Mouse (Mus musculus): ENCODE measurements around the gene H2-D1. TPM values are rescaled to one million over a fixed set of nuclear protein-coding genes. Genes with fewer than 3 reads are reported as not detected.

Gene H2-D1
- total RNA-seq, 2 experiments from 2014 or later = 34.3 to 40.7 TPM

DNA sequence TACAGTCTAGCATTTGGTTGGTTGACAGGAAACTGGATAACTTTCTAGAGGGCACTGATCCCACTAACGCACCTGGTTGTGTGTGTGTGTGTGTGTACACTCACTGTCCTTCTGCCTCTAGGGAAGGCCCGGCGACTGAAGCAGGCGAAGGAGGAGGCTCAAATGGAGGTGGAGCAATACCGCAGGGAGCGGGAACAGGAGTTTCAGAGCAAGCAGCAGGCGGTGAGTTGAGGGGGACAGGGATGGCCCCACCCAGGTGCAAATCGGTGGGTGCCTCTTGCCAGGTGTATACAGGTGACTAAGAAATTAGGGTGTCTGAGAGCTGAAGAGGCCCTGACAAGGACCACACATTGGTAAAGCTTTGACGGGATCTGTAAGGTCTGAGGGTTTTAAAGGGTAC, 25.5 kb upstream of the H2-D1 start:
- DNase-seq = no peak
- intact Hi-C loops (cut with DNase I; ENCODE audit: low total_unique reads) = no loop called here

DNA sequence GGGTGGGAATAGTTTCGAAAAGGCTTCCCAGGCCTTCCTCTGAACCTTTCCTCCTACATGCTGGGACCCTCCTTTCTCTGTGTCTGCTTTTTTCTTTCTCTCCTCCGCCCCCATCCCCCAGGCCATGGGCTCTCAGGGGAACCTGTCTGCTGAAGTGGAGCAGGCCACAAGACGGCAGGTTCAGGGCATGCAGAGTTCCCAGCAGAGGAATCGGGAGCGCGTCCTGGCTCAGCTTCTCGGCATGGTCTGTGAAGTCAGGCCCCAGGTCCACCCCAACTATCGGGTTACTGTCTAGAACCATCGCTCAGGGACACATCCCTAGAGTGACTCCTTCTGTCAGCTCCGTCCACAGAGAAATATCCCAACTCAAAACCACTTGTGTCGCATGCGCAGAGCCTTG, 25.0 kb upstream of the H2-D1 start:
- intact Hi-C loops (cut with DNase I; ENCODE audit: low total_unique reads) = no loop called here
- no peak for DNase-seq

DNA sequence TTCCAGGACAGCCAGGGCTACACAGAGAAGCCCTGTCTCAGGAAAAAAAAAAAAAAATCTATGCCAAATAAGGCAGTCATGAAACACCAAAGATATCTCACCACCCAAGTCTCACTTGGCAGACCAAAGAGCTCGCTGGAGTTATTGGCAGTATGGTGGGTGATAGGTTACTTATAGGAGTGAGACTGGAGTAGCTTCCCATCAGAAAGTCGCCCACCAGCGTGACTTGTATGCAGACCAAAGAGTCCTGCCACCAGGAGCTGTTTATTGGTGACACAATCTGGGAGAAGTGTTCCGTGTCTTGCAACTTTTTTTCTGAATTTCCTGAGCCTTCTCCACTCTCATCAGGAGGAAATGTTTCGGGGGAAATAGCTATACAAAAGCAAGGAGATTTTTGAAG, 22.8 kb upstream of the H2-D1 start:
- intact Hi-C loops (cut with DNase I; ENCODE audit: low total_unique reads) = no loop called here
- DNase-seq = no peak

DNA sequence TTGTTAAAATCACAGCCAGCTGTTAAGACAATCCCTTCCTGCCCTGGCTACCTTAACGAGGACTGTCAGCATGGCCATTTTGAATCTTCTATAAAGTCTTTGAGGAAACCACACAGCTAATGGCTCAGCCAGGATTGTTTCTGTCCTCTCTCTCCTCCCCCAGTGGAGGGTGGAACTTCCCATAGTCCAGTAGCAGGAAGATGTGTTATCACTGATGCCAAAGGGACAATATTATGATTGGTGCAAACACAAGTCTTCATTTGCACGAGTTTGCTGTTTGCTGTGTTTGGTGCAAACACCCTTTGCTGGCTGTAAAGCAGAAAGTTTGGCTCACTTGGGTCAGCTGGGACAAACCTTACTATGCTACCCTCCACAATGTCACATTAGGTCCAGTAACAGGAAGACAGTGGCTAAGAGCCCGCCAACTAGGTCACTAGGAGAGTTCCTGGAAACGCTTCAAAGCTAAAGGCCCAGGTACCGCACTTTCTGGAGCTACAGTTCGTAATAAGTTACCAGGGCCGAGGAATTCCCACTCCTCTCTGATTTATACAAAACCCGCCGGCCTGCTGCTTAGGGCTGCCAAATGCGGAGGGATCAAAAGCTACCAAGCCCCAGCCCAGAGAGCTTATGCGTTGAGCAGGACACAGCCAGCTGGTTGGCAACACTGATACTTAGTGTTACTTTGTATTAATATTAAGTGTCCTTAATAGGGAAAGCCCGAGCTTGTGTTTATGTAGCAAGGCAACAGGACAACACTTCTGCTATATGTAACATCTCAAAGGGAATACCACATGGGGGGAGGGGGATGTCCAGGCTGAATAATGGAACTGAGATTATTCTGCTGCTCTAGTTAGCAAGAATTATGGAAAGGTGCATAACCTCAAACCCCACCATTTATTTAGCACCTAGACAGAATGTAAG, 21.9 kb upstream of the H2-D1 start:
- intact Hi-C loops (cut with DNase I; ENCODE audit: low total_unique reads) = no loop called here

DNA sequence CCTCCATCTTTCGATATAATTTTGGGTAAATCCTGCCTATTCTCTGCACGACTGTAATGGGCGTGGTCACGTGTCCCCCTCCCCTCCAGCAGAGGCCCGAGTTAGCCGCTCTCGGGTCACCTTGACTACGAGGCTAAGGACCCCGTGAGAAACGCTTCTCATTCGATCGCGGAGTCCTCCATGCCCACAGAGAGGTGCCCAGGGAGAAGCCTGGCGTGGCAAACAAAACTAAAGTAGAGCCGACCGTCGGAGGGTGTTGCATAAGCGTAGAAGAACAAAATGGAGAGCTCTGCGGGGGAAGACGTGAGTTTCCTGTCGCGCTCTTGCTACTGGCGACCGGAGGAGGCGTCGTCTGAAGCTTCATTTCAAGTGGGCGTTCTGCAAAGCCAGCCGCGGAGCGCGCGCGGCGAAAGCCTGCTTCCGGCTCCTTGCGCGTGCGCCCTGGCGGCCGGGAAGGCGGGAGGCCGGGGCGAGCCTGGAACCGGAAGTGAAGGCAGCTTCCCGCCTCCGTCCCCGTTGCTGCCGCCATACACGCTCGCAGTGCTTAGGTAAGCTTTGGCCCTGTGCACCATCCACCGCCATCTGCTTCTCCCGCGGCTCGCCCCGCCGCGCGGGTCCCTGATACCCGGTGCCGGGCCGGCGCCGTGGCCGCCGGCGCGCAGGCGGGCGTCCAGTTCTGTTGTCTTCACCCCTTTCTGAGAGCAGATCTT, 21.1 kb upstream of the H2-D1 start, which contains the start of gene Ddx39b:
TSS of gene Ddx39b (plus strand) at position 442 of the 710 bp plus-strand sequence.
- DNase-seq = peak; percentile 96
- intact Hi-C loops (cut with DNase I; ENCODE audit: low total_unique reads) = no loop called here

More for the DNA sequence above, 21.9 kb upstream of the H2-D1 start:
- no peak for DNase-seq

DNA sequence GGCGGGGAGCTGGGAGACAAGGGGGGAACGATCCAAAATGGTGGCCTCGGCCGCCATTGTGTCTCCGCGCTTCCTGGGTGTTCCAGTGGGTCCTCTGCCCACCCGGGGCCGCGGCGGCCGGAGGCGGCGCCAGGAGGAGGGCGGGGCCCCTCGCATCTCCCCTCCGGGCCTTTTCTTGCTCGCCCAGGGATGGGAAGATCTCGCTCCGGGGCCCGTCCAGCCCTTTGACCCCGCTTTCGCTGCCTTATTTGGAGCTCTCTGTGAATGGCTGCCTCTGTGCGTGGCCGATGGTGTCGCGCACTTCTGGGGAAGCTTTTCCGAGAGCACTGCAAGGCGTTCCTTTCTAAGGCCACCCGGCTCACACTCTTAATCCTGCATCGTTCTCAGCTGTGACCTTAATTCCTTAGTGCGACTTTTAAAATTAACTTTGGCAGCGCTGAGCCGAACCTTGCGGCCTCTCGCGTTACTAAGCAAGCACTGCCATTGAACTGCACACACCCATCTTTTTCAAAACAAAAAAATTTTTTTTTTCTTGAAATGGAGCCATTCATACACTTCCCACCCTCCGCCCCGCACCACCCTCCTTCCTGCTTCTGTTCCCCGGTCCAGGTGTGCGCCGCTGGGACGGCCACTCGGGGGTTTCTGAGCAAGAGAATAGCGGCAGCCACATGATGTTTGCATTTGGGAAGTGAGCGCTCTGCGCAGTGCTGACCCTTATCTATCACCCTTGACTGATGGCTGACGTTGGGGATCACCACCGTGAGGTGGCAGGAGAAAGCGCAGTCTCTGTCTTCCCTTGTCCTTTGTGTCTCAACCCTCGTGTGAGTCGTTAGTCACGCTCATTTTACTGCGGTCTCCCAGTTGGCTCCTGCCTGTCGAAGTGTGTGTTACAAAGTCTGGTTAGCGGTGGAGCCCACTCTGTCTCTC, 20.3 kb upstream of the H2-D1 start:
- DNase-seq = peak; percentile 61
- intact Hi-C loops (cut with DNase I; ENCODE audit: low total_unique reads) = no loop called here

DNA sequence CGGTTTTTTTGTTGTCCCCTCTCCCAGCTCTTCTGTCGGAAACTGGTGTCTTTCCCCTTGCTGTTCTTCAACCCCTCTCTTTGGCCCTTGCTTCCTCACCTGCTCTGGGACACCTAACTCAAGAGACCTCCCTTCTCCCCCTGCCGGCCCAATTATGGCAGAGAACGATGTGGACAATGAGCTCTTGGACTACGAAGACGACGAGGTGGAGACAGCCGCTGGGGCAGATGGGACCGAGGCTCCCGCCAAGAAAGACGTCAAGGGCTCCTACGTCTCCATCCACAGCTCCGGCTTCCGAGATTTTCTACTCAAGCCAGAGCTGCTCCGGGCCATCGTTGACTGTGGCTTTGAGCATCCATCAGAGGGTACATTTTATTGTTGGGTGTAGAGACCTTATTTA, 19.4 kb upstream of the H2-D1 start:
- intact Hi-C loops (cut with DNase I; ENCODE audit: low total_unique reads) = no loop called here

DNA sequence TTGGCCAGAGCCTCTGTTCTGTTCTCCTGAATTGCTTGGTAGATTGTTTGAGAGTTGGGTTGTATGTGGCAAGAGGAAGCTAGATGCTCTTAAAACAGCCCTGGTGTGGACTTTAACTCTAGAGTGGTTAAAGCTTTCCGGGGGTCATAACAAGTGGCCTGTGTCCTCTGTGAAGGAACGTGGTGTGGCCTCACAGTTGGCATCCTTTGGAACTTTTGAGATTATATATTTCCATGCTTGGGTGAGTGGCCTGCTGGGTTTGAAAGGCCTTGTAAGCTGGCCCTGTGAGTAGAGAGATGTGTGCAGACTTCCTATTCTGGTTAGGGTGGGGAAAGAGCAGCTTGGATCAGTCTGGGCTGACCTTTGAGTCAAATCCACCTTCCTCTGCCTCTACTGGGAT, 17.5 kb upstream of the H2-D1 start:
- intact Hi-C loops (cut with DNase I; ENCODE audit: low total_unique reads) = no loop called here
- no peak for DNase-seq

More for the DNA sequence above, 19.4 kb upstream of the H2-D1 start:
- DNase-seq = peak; percentile 64

DNA sequence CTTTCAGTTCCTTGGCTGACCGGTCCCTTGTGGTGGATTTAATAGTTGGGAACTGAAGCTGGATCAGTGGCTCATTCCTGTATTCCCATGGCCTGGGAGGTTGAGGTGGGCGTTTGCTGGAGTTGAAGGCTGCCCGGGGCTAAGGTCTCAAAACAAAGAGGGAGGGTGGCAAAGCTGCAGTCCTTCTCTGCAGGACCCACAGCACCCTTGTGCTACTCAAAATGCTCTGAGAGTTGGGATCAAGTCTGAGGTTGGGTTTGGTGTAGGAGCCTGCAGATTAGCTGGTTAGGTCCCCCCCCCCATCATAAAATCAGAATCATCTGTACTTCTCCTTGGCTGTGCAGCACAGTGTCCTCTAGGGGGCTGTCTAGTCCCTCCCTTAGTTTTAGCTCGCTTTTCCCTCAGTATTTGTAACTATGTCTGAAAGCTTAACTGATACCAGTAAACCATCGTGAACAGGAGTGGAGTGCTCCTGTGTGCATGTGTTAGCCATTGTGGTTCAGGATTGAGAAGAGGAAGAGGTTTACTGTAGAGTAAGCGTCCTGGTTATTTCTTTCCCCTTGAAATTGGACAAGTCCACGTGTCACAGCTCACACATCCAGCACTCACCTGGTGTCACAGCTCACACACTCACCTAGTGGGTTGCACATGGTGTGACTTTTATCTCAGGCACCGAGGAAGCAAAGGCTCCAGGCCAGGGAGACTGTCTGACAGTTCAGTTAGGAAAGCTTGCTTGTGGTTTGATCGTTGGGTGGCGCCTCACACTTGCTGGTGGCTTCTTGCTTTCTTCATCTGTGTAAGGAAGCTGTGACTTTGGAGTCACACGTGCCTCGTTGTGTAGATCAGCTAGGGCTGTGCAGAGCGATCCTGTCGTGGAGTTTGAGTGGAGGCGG, 16.6 kb upstream of the H2-D1 start:
- intact Hi-C loops (cut with DNase I; ENCODE audit: low total_unique reads) = no loop called here
- DNase-seq = no peak

DNA sequence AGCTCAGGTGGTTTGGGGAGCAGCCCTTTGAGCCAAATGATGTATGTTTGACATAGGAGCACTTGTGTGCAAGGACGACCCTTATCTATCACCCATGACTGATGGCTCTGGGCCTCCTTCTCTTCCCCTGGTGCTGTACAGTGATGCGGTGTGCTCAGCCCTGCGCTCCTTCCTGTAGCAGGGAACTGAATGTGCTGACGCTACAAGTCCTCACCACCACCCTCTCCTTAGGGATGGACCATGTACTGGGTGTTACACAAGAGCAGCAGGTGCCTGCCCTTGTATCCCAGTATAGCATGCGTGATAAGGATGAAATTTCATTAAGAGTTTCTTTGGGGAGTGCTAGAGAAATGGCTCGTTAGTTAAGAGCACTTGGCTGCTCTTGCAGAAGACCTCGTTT, 15.4 kb upstream of the H2-D1 start:
- intact Hi-C loops (cut with DNase I; ENCODE audit: low total_unique reads) = no loop called here
- no peak for DNase-seq

DNA sequence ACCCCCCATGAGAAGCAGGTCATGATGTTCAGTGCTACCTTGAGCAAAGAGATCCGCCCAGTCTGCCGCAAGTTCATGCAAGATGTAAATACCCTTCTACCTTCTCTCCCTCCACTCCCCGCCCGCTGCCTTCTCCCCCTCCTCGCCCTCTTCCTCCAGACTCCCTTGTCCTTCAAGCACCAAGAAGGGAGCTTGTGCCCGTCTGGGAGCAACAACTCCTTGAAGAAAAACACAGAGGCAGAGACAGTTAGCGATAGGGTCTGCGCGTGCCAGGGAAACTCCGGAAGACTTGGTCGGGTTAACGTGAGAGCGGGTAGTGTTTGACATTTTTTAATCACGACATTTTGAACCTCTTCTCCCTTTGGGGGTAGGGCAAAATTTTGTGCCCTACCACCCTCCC, 13.5 kb upstream of the H2-D1 start:
- no peak for DNase-seq
- intact Hi-C loops (cut with DNase I; ENCODE audit: low total_unique reads) = no loop called here

DNA sequence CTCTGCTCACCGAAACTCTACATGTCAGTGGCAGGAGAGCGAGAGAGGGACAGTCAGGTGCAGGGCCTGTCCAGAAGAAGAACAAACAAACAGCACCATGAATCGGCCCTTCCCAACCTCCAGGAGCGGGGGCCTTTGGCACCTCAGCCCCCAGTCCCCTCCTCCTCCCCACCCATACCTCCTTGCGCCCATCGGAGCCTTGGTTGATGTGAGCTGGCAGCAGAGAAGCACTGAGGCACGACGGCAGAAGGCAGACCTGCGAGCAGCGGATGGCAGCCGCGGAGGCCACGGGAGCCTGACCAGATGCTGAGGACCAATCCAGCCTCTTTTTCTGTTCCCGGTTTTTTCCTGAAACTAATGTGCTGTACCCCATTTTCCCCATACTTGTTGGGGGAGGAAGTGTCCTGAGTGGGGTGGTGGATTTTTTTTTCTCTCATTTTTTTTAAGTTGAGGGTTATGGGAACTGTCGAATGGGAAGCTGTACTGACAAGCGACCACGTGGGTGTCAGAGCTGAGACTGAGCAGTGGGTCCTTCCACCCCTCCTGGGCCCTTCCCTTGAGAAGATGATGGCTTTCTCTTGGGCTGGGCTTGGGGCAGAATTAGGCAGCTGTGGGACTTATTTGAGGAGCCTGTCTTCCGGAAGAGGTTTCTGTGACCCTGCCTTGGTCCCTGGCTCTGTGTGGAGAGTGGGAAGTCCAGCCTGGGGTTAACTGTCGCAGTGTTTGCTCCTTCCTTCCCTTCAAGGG, 12.9 kb upstream of the H2-D1 start:
- intact Hi-C loops (cut with DNase I; ENCODE audit: low total_unique reads) = no loop called here
- DNase-seq = no peak

DNA sequence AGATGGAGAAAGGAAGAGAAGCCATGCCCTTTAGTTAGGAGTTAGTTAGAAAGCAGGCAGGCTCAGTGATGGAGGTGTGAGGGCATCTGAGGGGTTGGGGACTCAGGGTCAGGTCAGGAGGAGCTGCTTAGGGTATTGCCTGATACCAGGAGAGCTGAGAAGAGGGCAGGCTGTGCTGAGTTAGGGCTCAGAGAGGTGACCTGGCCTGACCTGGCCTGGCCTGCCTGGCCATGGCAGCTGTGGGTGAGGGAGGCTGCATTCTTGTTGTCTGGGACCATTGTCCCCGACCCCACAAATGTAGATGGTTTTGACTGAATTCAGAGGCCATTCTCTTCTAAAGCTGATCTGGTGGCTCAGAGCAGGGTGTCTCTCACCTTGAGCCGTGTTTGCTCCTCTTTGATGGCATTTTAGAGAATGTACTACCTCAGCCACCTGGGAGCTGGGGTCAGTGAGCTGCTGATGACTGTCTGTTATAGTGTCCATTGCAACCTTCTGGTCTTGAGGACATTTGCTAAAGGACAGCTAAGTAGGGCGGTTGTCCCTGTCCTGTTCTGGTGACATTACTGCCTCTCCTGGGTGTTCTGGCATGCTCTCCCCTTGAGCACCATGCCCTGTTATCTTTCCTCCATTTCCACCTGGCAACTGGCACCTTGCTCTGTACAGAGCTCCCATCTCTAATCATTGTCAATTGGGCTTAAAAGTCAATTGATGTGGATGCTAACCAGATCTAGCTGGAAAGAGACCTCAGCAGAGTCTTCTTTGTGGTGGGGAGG, 12.0 kb upstream of the H2-D1 start:
- DNase-seq = no peak
- intact Hi-C loops (cut with DNase I; ENCODE audit: low total_unique reads) = no loop called here

DNA sequence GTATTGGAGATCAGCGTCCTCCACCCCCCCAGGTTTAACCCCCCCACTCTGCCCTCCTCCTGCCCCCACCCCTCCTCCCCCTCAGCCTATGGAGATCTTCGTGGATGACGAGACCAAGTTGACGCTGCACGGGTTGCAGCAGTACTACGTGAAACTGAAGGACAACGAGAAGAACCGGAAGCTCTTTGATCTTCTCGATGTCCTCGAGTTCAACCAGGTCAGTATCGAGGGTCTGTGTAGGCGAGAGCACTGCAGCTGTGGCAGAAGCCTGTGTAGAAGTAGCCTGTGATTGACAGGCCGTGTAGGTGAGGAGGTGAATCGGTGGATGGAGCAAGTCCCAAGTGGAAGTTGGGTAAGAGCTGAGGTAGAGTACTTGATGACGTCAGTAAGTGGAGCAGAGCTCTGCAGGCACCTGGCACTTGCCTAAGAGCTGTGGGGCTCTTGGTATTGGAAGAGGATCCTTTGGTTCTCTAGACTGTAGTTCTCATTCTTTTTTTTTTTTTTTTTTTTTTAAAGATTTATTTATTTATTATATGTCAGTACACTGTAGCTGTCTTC, 11.3 kb upstream of the H2-D1 start:
- no peak for DNase-seq
- intact Hi-C loops (cut with DNase I; ENCODE audit: low total_unique reads) = no loop called here

DNA sequence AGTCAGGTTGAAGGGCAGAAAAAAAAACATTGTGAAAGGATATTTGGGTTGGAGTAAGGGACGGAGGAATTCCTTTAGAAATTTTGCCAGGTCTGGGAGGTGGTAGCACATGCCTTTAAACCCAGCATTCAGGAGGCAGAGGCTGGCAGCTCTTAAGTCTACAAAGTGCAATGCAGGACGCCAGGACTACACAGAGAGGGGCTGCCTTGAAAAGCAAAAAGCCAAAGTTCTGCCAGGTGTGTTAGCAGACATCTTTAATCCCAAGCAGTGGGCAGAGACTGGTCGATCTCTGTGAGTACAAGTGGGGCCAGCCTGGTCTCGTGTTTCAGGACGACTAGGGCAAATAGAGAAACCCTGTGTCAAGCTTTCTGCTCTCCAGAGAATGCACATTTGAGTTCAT, 10.5 kb upstream of the H2-D1 start:
- intact Hi-C loops (cut with DNase I; ENCODE audit: low total_unique reads) = no loop called here
- no peak for DNase-seq

DNA sequence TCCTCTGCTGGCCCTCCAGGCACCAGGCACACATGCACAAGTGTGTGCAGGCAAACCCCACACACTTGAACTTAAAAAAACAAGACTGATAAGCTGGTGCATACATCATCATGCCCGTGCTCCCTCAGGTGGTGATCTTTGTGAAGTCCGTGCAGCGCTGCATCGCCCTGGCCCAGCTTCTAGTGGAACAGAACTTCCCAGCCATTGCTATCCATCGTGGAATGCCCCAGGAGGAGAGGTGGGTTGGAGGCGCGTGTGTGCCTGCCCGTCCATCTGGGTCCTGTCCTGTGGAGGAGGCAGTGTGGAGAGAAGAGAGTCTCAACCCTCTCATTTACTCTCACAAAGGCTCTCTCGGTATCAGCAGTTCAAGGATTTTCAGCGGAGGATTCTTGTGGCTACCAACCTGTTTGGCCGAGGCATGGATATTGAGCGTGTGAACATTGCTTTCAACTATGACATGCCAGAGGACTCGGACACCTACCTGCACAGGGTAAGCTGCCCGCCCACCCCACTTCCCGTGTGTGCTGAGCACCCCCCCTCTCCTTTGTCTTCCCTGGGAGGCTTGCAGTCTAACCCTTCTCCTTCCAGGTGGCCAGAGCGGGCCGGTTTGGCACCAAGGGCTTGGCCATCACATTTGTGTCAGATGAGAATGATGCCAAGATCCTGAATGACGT, 9.8 kb upstream of the H2-D1 start:
- intact Hi-C loops (cut with DNase I; ENCODE audit: low total_unique reads) = no loop called here
- no peak for DNase-seq

Measured in gastrocnemius, postnatal 14 days (tissue).